Mouse (Mus musculus) urinary bladder, postnatal 14 days (tissue): ENCODE measurements around the gene Ttc25.
"Not testable (repeated sequence)": the region's sequence is repeated elsewhere in the genome, so short reads cannot be mapped to it uniquely, and the experiment has no call there.

Experiments used
- DNase-seq: peaks from one replicate; pipeline ENCODE4 v3.0.0; 2021; ENCODE audit warnings: low spot score

The Ttc25 gene

DNA sequence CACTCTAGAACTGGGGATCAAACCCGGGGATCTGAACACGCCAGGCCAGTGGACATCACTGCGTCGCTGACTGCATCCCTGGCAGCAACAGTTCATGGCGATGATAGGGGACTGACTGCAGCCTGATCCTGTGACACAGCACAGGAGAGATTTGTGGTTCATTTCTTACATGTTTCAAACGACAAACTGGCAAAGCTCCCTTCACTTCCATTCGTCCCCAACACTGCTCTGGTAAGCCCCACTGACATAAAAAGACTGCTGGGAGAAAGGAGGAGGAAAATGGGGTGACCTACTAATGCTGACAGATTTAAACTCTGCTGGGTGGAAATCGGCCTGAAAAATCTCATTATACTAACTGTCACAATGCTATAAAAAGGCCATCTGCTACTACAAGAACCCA lies 58.4 kb downstream of the Ttc25 start:
- DNase-seq = no peak

DNA sequence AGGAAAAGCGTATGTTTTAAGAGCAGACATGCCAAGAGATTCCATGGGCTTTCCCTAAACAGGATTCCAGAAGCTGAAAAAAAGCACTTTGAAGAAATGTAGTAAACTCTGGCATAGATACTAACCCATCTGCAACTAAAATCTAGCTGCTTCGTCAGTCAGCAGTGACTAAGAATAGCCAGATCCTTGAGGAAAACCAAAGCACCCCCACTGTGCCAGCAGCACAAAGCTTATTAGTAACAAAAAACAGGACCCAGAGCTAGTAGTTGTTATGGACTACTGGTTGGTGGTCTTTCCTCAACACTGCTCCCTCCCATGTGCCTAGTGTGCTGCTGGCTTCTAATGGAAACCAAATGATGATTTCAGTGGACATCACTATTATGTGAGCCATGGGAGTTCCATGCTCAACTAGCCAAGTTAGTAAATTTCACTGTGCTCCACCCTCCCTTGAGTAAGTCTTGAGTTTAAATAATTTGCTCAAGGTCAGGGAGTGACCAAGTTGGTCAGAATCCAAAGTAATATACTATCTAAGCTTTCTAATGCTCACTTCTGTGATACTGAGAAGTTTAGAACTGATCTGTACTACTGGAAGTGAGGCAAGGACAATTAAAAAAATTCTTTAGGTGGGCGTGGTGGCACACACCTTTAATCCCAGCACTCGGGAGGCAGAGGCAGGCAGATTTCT lies 59.1 kb downstream of the Ttc25 start:
- DNase-seq = no peak

DNA sequence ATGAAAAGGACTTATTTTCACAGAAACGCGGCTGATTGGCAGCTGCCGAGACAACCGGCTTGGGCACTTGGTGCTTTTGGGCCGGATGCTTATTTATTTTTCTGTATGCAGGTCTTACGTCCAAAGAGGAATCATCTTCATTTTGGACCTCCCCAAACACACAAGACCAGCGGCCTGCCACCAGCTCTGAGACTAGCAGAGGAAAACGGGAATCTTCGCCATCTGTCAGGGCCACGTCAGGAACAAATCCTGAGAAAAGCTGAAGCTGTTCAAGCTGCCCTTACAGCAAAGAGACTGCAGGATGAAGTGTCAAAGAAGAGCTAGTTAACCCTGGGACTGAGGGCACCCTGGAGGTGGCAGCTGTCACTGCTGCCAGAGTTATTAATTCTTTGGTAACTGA lies 60.0 kb downstream of the Ttc25 start:
- no peak for DNase-seq

DNA sequence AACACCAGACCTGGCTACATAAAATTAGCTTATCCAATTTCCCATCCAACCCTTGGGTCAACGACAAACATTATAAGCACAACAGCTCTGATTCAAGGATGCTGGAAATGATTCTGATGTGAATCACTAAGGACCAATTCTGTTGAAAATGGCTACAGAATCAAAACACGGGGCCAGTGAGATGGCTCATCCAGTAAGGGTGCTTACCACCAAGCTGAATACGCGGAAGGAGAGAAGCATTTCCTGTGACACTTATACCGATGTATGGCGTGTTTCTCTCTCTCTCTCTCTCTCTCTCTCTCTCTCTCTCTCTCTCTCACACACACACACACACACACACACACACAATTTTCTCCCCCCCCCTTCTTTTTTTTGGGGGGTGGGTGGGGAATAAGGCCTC lies 61.7 kb downstream of the Ttc25 start:
- DNase-seq = no peak

DNA sequence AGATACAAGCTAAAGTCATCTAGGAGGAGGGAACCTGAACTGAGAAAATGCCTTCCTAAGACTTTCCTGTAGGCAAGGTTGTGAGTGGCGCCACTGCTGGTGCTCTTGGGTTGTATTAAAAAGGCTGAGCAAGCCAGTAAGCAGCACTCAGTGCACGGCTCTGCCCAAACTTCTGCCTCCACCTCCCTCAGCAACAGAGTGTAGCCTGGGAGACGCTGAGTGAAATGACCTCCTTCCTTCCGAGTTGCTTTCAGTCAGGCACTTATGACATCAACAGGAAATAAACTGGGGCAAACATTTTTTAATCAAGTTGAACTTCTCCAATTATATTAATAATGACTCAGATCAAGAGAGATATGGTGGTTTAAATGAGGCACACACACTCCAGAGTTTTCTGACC lies 63.4 kb downstream of the Ttc25 start:
- no peak for DNase-seq

DNA sequence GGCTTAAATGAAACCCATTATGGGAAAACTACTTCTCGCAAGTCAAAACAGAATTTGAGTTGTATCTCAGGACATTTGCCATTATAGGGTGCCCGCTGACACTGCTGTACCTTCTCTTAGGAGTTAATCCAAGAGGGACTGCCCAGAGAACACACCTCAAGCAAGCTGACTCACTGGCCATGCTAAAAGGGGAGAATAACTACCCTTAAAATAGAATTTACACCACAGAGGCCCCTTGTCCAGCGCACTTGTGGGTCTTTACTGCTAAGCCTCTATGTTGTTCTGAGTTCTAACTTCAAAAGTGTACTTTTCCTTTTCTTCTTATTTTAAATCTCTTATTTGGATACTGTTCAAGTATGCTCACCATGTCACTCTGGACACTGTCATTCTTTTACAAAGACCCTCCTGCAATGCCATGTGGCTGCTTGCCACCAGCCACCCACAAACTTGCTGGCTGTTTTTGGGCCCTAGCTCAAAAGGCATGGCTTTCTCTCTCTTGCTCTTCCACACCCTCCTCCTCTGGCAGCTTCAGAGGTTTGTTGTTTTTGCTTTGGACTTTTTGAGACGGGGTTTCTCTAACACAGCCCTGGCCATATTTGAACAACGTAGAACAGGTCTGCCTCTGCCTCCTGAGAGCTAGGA lies 64.1 kb downstream of the Ttc25 start:
- no peak for DNase-seq

DNA sequence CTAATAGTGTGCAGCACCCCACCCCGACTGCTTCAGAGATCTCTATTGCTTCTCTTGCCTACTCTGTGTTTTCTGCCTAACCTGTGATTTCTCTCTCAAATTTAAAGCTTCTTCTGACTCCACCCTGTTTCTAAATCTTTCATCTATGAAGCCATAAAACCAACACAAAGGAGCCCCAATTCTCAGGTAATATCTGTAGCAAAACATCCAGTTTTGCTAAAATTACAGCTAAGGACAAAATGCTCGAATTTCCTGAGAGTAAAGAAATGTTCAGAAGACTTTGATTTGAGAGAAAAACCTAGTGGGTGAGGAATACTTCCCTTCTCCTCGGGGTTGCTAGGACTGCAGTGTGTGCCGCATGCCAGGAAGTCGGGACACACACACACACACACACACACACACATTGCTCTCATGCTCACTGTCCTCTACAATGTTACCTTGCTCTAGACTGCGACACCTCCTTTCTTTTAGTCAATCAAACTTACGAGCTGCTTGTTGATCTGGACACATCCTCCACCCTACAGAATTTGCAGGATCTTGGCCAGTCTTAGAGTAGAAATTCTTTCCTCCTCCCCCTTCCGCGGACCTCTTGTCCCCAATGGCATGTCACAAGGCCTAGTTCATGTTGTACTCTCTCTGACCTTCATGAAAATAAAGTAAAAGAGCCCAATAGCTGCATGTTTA lies 64.7 kb downstream of the Ttc25 start:
- no peak for DNase-seq

DNA sequence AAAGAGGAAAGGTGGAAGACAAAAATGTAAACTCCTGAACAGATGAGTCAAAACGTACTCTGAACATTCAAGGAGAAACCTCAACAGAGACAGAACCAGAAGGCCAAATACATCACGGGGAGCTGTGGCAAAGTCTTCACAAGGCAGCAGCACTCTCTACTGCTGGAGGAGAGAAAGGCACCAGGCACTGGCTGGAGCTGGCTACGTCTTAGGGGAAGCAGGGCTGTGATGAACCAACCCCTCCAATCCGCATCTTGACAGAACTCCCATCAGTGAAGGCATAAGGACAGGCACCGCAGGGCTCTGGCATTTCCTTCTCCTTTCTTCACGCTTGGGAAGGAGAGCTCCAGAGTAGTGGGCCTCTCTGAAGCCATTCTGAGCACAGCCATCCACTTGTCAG lies 66.2 kb downstream of the Ttc25 start:
- DNase-seq = no peak

DNA sequence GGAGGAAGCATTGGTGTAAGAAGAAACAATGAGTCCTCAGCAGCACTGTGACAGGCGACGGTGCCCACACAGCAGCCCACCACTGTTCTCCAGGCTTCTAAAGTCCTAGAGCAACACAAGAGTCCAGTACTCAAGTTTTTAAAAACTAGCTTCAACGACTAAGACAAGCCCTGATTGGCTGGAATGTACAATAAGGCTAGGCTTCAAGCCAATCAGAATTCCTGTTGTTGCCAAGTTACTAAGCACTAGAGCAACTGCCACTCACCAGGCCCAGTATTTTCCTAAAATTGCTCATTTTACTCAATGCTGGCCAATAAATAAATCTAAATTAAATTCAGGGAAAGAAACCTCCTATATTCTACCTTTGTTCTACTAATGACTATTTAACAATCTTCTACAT lies 67.8 kb downstream of the Ttc25 start:
- DNase-seq = no peak

DNA sequence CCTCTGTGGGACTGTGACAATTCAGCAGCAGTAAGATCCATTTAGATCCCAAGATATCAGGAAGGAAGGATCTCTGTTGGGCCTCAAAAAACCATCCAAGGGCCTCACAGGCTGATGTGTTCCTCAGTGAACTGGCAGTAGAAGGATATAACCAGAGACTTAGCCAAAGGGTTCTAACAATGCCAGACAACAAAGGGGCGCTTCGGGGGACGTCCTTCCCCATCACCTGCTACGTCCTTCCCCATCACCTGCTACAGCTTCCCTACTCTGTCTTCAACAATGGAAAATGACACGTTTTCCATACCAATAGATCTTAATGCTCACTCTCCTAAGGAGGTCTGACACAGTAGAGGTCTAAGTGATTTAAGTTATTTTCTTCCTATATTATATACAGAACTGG lies 70.9 kb downstream of the Ttc25 start:
- no peak for DNase-seq

DNA sequence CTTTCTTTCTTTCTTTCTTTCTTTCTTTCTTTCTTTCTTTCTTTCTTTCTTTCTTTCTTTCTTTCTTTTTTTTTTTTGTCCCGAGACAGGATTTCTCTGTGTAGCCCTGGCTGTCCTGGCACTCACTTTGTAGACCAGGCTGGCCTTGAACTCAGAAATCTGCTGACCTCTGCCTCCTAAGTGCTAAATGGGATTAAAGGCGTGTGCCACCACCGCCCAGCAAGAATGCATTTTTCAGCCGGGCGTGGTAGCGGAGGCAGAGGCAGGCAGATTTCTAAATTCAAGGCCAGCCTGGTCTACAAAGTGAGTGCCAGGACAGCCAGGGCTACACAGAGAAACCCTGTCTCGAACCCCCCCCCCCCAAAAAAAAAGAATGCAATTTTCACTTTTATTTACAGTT lies 71.4 kb downstream of the Ttc25 start:
- not testable (repeated sequence) for DNase-seq

DNA sequence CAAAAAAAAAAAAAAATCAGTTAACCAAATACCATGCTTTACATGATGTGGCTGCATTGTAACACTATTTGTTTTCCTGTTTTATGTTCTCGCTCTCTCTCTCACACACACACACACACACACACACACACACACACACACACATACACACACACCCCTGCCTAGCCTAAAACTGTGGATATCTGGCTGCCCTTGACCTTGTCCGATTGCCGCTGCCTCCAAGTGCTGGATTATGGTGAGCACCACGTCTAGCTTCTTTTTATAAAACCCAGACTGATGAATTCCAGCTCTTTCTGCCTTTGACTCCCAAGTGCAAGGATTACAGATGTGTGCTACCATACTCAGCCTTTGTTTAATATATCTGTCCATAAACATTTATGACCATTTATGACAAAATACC lies 72.1 kb downstream of the Ttc25 start:
- DNase-seq = no peak

DNA sequence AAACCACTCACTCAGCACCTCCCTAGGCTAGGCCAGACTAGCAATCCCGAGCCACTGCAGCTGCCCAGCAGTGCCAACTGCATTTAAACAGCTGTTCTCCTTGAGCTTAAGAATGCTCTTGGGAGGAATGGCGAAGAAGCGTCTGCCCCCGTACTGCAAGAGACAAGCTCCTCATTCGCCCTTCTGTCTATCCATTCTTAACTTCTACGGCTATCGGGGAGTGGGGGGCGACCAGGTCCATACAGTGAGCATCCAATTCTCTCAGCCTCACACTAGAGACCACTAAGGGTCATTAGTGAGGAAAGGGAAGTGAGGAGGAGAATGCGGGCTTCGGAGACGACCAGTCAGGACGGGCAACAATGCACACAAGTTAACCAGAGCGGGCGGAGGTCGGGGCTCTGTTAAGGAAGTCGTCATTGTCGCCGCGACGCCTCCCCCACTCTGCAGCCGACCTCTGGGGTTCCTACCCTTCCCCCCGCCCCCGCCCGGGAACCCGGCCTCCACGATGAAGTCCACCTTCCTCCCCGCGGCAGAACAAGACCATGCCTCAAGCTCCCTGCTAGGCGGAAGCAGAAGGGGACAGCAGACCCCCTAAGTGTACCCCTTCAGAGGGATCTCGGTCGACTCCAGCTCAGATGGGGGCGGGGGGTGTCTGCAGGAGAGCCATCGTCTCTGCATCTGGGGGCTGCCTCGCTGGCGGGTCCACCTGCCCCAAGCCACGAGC lies 73.5 kb downstream of the Ttc25 start, which contains the start of gene Nkiras2:
Gene Nkiras2, plus strand, starts transcription at position 484 of the 724 bp plus-strand sequence.
- DNase-seq = peak; percentile 58

DNA sequence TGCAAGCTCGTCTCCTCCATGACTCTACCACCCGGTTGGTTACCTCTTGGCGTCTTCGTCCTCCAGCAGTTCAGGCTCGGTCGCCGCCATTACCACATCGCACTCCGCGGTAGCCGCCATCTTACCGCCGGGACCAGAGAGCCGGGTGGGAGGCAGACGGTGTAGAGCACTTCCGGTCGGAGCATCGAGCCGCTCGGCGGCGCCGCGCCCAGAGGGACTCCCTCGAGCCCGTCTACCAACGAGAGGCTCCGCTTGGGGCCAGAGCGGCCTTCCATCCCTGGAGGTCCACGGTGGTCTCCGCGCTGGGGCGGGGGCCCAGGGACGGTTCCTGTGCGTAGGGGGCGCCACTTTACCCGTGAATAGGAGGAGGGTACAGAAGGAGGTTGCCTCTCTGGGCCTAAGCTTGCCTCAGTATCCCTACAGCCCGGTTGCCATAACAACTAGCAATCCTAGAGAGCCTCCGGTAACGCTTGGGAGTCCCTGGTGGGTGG lies 74.1 kb downstream of the Ttc25 start:
- peak; percentile 94 for DNase-seq

DNA sequence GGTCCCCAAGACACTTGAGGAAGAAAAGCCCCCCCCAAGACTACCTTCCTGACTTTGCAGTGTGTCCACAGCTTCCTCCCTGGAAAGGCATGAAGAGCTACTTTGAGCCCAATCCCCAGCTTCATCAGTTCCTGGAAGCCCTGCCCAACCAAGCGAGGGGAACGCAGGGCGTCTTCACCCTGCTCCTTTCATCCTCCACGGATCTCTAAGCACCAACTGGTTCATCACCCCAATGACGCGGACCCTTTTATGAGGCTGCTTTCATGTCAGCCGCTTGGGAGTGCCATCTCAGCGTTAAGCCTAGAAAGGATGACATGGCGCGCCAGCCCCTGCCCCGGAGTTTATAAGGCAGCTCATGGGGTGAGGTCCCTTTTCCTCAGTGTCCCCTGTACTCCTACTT lies 74.6 kb downstream of the Ttc25 start, which contains the start of gene Dnajc7:
Gene Dnajc7, minus strand, starts transcription at position 187 of the 400 bp plus-strand sequence.
- no peak for DNase-seq
